Mouse (Mus musculus): ENCODE measurements around the gene Arpp21.

- no peak for TF ChIP-seq CTCF (IDR thresholded peaks at IDR 0.05; ENCODE audit: control insufficient read depth, insufficient read depth, insufficient replicate concordance, low read depth, low read length)
- TF ChIP-seq POLR2A (IDR thresholded peaks at IDR 0.05; ENCODE audit: control insufficient read depth, low read depth, low read length), result no peak
Measured at GRCm38 (mm10) chr9:112071368-112071767, 164.4 kb downstream of the Arpp21 start.

All from testis, adult 2 months (tissue).